Mouse (Mus musculus) myocyte (in vitro differentiated cells): Measurements from ENCODE around the gene Kidins220. TPM values are rescaled to one million over a fixed set of nuclear protein-coding genes. Genes with fewer than 3 reads are reported as not detected.

Source experiments
- H3K27me3 ChIP-seq: one replicate; pipeline ENCODE4 v1.6.1; 2011; ENCODE audit not compliant: control insufficient read depth, insufficient read depth, insufficient read length
- H3K36me3 ChIP-seq: one replicate; pipeline ENCODE4 v1.6.1; 2011; ENCODE audit not compliant: control insufficient read depth, insufficient read depth
- H3K4me2 ChIP-seq: one replicate; pipeline ENCODE4 v1.6.1; 2011; ENCODE audit warnings: low read depth, control low read depth
- H3K4me3 ChIP-seq: one replicate; pipeline ENCODE4 v1.5.1; 2011; ENCODE audit warnings: mild to moderate bottlenecking, control low read depth, moderate library complexity
- H3K79me2 ChIP-seq: one replicate; pipeline ENCODE4 v1.6.1; 2011; ENCODE audit not compliant: control insufficient read depth, insufficient read depth
- H3ac ChIP-seq: one replicate; pipeline ENCODE4 v1.6.1; 2011; ENCODE audit not compliant: control insufficient read depth, insufficient read length
- CEBPB ChIP-seq: IDR thresholded peaks from 2 replicates; pipeline ENCODE4 v1.6.1; 2011; ENCODE audit warnings: mild to moderate bottlenecking, moderate library complexity; ENCODE audit not compliant: poor library complexity, insufficient read depth, severe bottlenecking
- E2F4 ChIP-seq: IDR thresholded peaks from one replicate; pipeline ENCODE4 v1.6.1; 2011; ENCODE audit warnings: mild to moderate bottlenecking, control low read depth, moderate library complexity; ENCODE audit not compliant: insufficient read depth
- MAX ChIP-seq: IDR thresholded peaks from one replicate; pipeline ENCODE4 v1.6.1; 2011; ENCODE audit warnings: low read depth, mild to moderate bottlenecking, control low read depth
- MYOD1 ChIP-seq, 3 experiments: IDR thresholded peaks; one replicate each; pipeline ENCODE4 v1.6.1; 2011; ENCODE audit warnings: control low read depth in 2 of 3, low read depth in 2 of 3, mild to moderate bottlenecking in 2 of 3, moderate library complexity in 1 of 3; ENCODE audit not compliant: insufficient read length in 2 of 3, control insufficient read depth in 1 of 3
- MYOG ChIP-seq, 3 experiments: IDR thresholded peaks; one replicate each; pipeline ENCODE4 v1.6.1; 2011; ENCODE audit warnings: control low read depth in 2 of 3, low read depth in 2 of 3, mild to moderate bottlenecking in 2 of 3; ENCODE audit not compliant: insufficient read length in 2 of 3, control insufficient read depth in 1 of 3, insufficient read depth in 1 of 3
- POLR2A ChIP-seq: IDR thresholded peaks from one replicate; pipeline ENCODE4 v1.6.1; 2011; ENCODE audit warnings: low read depth, mild to moderate bottlenecking, control low read depth, moderate library complexity; ENCODE audit not compliant: insufficient read length
- POLR2AphosphoS2 ChIP-seq: IDR thresholded peaks from one replicate; pipeline ENCODE4 v1.6.1; 2011; ENCODE audit warnings: low read depth, control low read depth; ENCODE audit not compliant: insufficient read length
- REST ChIP-seq: IDR thresholded peaks from one replicate; pipeline ENCODE4 v1.6.1; 2011; ENCODE audit warnings: mild to moderate bottlenecking, control low read depth, moderate library complexity; ENCODE audit not compliant: insufficient read depth, insufficient read length
- SRF ChIP-seq: IDR thresholded peaks from one replicate; pipeline ENCODE4 v1.6.1; 2011; ENCODE audit warnings: low read depth; ENCODE audit not compliant: control insufficient read depth, insufficient read length
- TCF12 ChIP-seq: IDR thresholded peaks from one replicate; pipeline ENCODE4 v1.6.1; 2011; ENCODE audit warnings: mild to moderate bottlenecking, control low read depth; ENCODE audit not compliant: poor library complexity, insufficient read depth, severe bottlenecking
- TCF3 ChIP-seq: IDR thresholded peaks from one replicate; pipeline ENCODE4 v1.6.1; 2011; ENCODE audit warnings: low read depth, control low read depth; ENCODE audit not compliant: insufficient read length
- USF1 ChIP-seq: IDR thresholded peaks from one replicate; pipeline ENCODE4 v1.6.1; 2011; ENCODE audit warnings: low read depth, mild to moderate bottlenecking, control low read depth, moderate library complexity
- polyA plus RNA-seq: library from polyadenylated mRNA; unstranded; fragments of >200 nt; fragmentation: generic; extraction: Trizol; gene quantifications from one replicate; pipeline ENCODE4 v1.2.1, GENCODE M21; 2012; ENCODE audit warnings: missing spikeins

The Kidins220 gene
- polyA plus RNA-seq, 1 experiment, result 33.3 TPM

DNA sequence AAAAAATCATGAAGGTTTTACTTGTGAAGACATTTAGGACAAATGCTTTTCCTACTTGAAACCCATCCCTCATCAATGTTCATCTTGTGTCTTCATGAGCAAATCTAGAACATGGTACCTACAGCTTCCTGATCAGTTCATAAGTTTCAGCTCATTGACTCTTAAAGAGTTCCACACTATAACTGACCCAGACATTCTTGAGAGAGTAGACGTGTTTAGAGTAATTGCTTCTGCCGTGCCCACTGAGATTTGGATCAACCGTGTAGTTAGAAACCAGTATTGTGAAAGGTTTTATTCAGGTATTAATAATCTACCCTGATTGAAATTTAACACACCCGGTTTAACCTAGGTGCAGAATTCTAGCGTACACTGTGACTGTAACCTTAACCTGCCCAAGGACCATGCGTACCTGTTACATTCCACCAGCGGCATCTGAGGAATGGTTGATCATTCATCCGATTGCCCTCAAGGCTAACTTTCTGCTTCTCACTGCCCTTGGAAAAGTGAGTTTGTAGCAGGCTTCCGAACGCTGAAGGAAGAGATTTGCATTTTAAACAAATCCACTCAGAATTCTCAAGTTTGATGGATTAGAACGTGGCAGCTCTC is 12.3 kb upstream of the Kidins220 start:
- no peak overlapping the region for H3K4me2 ChIP-seq
- H3K36me3 ChIP-seq, result no peaks in the 10 kb centered on the region
- H3K27me3 ChIP-seq, result no peaks in the 10 kb centered on the region
- no peak overlapping the region for H3K4me3 ChIP-seq
- H3K79me2 ChIP-seq, result no peaks in the 10 kb centered on the region
- H3ac ChIP-seq, result no peak overlapping the region
- TF ChIP-seq USF1, result no peak
- no peak for TF ChIP-seq POLR2AphosphoS2
- no peak for TF ChIP-seq CEBPB
- TF ChIP-seq REST, result no peak

DNA sequence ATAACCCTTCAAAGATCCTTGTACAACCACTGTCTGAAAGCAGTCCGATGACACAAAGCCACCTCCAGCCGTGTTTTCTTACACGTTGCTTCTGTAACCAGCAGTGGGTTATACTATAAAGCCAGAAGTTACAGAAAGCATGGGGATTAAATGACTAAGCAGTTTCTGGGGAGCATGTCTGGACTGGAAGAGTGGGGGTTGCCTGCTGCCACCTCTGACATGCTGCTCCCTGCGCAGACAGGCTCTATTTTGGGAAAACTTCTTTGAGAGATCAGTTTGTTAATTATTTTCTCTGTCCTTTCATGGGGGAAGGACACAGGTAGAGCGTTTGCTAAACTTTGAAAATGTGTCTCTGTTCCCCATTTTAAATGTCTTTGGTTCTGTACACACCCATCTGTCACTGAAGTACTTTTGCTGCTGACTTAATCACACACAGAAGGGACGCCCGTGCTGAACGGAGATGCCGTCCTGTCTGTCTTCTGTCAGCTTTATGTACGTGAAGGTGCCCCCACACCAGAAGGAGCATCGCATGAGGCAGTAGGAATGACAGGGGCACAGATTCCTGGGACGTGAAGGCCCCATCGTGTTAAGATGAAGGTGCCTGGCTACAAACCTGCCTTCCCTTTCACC is 11.2 kb upstream of the Kidins220 start:
- H3K79me2 ChIP-seq, result no peaks in the 10 kb centered on the region

DNA sequence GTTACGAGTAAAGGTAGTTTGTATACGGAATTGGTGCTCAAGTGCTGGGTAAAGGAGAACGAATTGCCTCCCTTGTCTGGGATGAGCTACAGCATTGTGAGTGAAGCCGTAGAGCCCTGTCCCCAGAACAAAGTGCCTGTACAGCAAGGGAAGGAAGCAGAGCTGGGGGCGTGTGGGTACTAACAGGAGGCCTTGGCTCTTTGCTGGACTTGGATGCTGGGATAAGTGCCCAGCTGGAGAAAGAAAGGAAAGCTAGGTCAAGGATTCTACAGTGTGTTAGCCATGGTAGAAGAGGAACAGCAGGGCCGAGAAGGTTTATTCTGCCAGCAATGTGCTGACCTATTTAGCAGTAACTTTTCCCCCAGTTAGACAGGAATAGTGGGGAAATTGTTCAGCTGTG is 9.3 kb upstream of the Kidins220 start:
- Histone ChIP-seq H3K36me3 (no peaks in the 10 kb centered on the region), H3K27me3 (no peaks in the 10 kb centered on the region), H3ac (no peak overlapping the region), H3K4me2 (no peak overlapping the region), H3K4me3 (no peak overlapping the region), H3K79me2 (no peaks in the 10 kb centered on the region)
- TF ChIP-seq MYOD1 (IDR thresholded peaks at IDR 0.05; ENCODE audit: control insufficient read depth in 1 of 3, insufficient read length in 2 of 3, low read depth in 2 of 3), result no peak
- TF ChIP-seq REST, result no peak
- TF ChIP-seq E2F4, result no peak
- no peak for TF ChIP-seq SRF
- TF ChIP-seq MAX, result no peak
- TF ChIP-seq MYOG (IDR thresholded peaks at IDR 0.05; ENCODE audit: control insufficient read depth in 1 of 3, insufficient read depth in 1 of 3, insufficient read length in 2 of 3, low read depth in 2 of 3), result no peak
- no peak for TF ChIP-seq POLR2AphosphoS2
- no peak for TF ChIP-seq TCF12
- TF ChIP-seq CEBPB, result no peak
- TF ChIP-seq POLR2A, result no peak
- TF ChIP-seq USF1, result no peak
- no peak for TF ChIP-seq TCF3

More for the DNA sequence above, 11.2 kb upstream of the Kidins220 start:
- TF ChIP-seq TCF3, result no peak
- no peak for TF ChIP-seq MAX
- TF ChIP-seq REST, result no peak
- no peak for TF ChIP-seq MYOG (IDR thresholded peaks at IDR 0.05; ENCODE audit: control insufficient read depth in 1 of 3, insufficient read depth in 1 of 3, insufficient read length in 2 of 3, low read depth in 2 of 3)
- no peak for TF ChIP-seq POLR2AphosphoS2
- no peak for TF ChIP-seq CEBPB
- no peak for TF ChIP-seq SRF
- TF ChIP-seq TCF12, result no peak
- no peak overlapping the region for H3K4me3 ChIP-seq
- H3K27me3 ChIP-seq, result no peaks in the 10 kb centered on the region
- H3K36me3 ChIP-seq, result no peaks in the 10 kb centered on the region
- H3K4me2 ChIP-seq, result peak overlapping the region; percentile 3
- H3ac ChIP-seq, result no peak overlapping the region

DNA sequence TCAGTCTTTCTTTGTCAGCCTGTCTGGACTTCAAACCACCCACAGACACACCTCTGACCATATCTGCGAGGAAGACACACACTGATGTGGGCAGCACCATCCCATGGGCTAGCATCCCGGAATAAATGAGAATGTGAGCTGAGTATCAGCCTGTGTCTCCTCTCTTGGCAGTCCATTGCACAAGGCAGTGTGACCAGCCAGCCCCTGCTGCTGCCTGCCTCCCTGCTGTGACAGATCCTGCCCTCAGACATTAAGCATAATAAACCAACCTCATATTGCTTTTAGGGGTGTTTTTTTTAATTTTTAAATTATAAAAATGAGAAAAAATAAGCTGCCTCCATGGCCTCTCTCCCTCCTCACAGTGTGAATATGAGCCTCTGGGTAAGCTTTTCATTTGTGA is 8.7 kb upstream of the Kidins220 start:
- no peak overlapping the region for H3ac ChIP-seq
- H3K4me2 ChIP-seq, result no peak overlapping the region
- no peaks in the 10 kb centered on the region for H3K79me2 ChIP-seq
- TF ChIP-seq TCF3, result no peak
- TF ChIP-seq SRF, result no peak
- H3K36me3 ChIP-seq, result no peaks in the 10 kb centered on the region
- no peak overlapping the region for H3K4me3 ChIP-seq
- no peaks in the 10 kb centered on the region for H3K27me3 ChIP-seq

DNA sequence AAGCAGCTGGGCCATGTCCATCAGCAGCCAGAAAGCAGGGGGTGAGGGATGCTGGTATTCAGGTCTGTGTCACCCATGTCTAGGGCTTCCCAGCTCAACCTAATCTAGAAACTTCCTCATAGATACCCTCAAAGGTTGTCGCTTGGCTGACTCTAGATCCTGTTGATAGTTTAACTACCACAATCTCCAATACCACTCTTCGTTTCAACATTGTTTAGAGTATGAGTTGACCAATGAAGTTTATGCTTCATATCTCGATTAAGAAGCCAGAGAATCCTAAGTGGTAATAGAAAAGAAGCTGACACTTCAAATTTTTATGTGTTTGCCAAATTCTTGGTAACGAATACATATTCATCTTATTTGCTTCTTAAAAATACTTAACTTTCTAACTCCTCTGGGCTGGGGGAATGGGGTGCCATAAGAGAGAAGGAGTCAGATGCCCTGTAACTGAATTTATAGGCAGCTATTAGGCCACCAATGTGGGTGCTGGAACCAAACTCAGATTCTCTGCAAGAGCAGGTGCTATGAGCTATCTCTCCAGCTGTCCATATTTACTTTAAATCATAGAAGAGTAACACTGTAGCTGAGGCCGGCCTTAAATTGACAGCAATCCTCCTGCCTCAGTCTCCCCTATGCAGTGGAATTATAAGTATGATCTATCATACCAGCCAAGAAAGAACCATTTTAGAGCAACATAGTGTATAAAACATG is 3.1 kb upstream of the Kidins220 start:
- Histone ChIP-seq H3K79me2 (peaks cover 12% of the 10 kb centered on the region), H3ac (no peak overlapping the region), H3K36me3 (no peaks in the 10 kb centered on the region), H3K4me2 (peak overlapping the region; percentile 46), H3K27me3 (no peaks in the 10 kb centered on the region), H3K4me3 (no peak overlapping the region)
- TF ChIP-seq MYOD1 (IDR thresholded peaks at IDR 0.05; ENCODE audit: control insufficient read depth in 1 of 3, insufficient read length in 2 of 3, low read depth in 2 of 3) (peak in 2 of 3 experiments; percentile 76 to 78), TCF12 (no peak), MYOG (IDR thresholded peaks at IDR 0.05; ENCODE audit: control insufficient read depth in 1 of 3, insufficient read depth in 1 of 3, insufficient read length in 2 of 3, low read depth in 2 of 3) (peak in 2 of 3 experiments; percentile 19 to 75), REST (no peak)
